Mouse (Mus musculus) T-helper 17 cell (primary cell): Measurements from ENCODE around the gene Bzw1.

ENCODE experiments used
- in situ Hi-C, 2 experiments: fragments of 300-600 bp; cut with MboI, MseI; formaldehyde crosslinking; loops; 1 replicate in 1 of 2; 2 replicates in 1 of 2; pipeline ENCODE4 v1.15.1; 2025; ENCODE audit warnings: high pct_unique_total_duplicates in 2 of 2

Bzw1 gene

GRCm38 (mm10) chr1:58395341-58395740, 2.6 kb downstream of the Bzw1 start:
- in situ Hi-C loops = loop anchor here in 1 of 2 experiments (25.0 kb wide), 1 partner anchor 983 kb away; the partner anchor contains the start of genes Maip1 and Tyw5

GRCm38 (mm10) chr1:58396179-58396578, 3.5 kb downstream of the Bzw1 start:
- in situ Hi-C loops = loop anchor here in 1 of 2 experiments (25.0 kb wide), 1 partner anchor 984 kb away; the partner anchor contains the start of genes Maip1 and Tyw5

GRCm38 (mm10) chr1:58397731-58398130, 5.0 kb downstream of the Bzw1 start:
- in situ Hi-C loops = loop anchor here in 1 of 2 experiments (25.0 kb wide), 1 partner anchor 985 kb away; the partner anchor contains the start of genes Maip1 and Tyw5

- in situ Hi-C loops = no loop called here
Observed at GRCm38 (mm10) chr1:58401396-58401795, 8.7 kb downstream of the Bzw1 start.

- in situ Hi-C loops = no loop called here
Observed at GRCm38 (mm10) chr1:58403745-58404144, 11.0 kb downstream of the Bzw1 start.

- in situ Hi-C loops = no loop called here
Observed at GRCm38 (mm10) chr1:58407321-58407720, 14.6 kb downstream of the Bzw1 start.

GRCm38 (mm10) chr1:58408141-58408540, 15.4 kb downstream of the Bzw1 start:
- in situ Hi-C loops = no loop called here

- in situ Hi-C loops = loop anchor here in 1 of 2 experiments (10.0 kb wide), 1 partner anchor 1295 kb away; no protein-coding TSS in a partner anchor
Observed at GRCm38 (mm10) chr1:58409553-58410197, 17.0 kb downstream of the Bzw1 start.

- in situ Hi-C loops = loop anchor here in 1 of 2 experiments (10.0 kb wide), 1 partner anchor 1295 kb away; no protein-coding TSS in a partner anchor
Observed at GRCm38 (mm10) chr1:58410198-58410588, 17.5 kb downstream of the Bzw1 start.

- in situ Hi-C loops = loop anchor here in 1 of 2 experiments (10.0 kb wide), 1 partner anchor 1294 kb away; no protein-coding TSS in a partner anchor
Observed at GRCm38 (mm10) chr1:58410776-58411175, 18.1 kb downstream of the Bzw1 start.

GRCm38 (mm10) chr1:58415442-58415841, 22.7 kb downstream of the Bzw1 start:
- in situ Hi-C loops = loop anchor here in 1 of 2 experiments (10.0 kb wide), 1 partner anchor 1289 kb away; no protein-coding TSS in a partner anchor

GRCm38 (mm10) chr1:58416048-58416447, 23.4 kb downstream of the Bzw1 start:
- in situ Hi-C loops = loop anchor here in 1 of 2 experiments (10.0 kb wide), 1 partner anchor 1289 kb away; no protein-coding TSS in a partner anchor

GRCm38 (mm10) chr1:58420032-58420431, 27.3 kb downstream of the Bzw1 start:
- in situ Hi-C loops = loop anchor here in 1 of 2 experiments (10.0 kb wide), 1 partner anchor 295 kb away; the partner anchor contains the start of gene Cflar

GRCm38 (mm10) chr1:58420961-58421360, 28.3 kb downstream of the Bzw1 start:
- in situ Hi-C loops = loop anchor here in 1 of 2 experiments (10.0 kb wide), 1 partner anchor 294 kb away; the partner anchor contains the start of gene Cflar

- in situ Hi-C loops = loop anchor here in 1 of 2 experiments (10.0 kb wide), 1 partner anchor 292 kb away; the partner anchor contains the start of gene Cflar
Observed at GRCm38 (mm10) chr1:58422879-58423278, 30.2 kb downstream of the Bzw1 start.

GRCm38 (mm10) chr1:58423371-58424248, 30.9 kb downstream of the Bzw1 start, which contains the start of gene Clk1:
TSS of gene Clk1 (minus strand) at chr1:58424066.
- in situ Hi-C loops = loop anchor here in 1 of 2 experiments (10.0 kb wide), 1 partner anchor 291 kb away; the partner anchor contains the start of gene Cflar

GRCm38 (mm10) chr1:58424551-58424950, 31.9 kb downstream of the Bzw1 start:
- in situ Hi-C loops = loop anchor here in 1 of 2 experiments (10.0 kb wide), 1 partner anchor 290 kb away; the partner anchor contains the start of gene Cflar

- in situ Hi-C loops = no loop called here
Observed at GRCm38 (mm10) chr1:58444691-58445090, 52.0 kb downstream of the Bzw1 start.

- in situ Hi-C loops = no loop called here
Observed at GRCm38 (mm10) chr1:58445143-58445722, 52.5 kb downstream of the Bzw1 start, which contains the start of the genes Nif3l1 and Ppil3. TSS of gene Nif3l1 (plus strand) at chr1:58445151. TSS of gene Ppil3 (minus strand) at chr1:58445486.

- in situ Hi-C loops = no loop called here
Observed at GRCm38 (mm10) chr1:58445861-58446260, 53.2 kb downstream of the Bzw1 start.

- in situ Hi-C loops = no loop called here
Observed at GRCm38 (mm10) chr1:58447766-58448165, 55.1 kb downstream of the Bzw1 start.
